Mouse (Mus musculus): ENCODE results near the gene Olfr385. TPM values are rescaled to one million over a fixed set of nuclear protein-coding genes. Genes with fewer than 3 reads are reported as not detected.
"Not testable (repeated sequence)": the region's sequence is repeated elsewhere in the genome, so short reads cannot be mapped to it uniquely, and the experiment has no call there.

Gene Olfr385
- polyA plus RNA-seq (2015; fragmentation: Nextera tagmentation; extraction: Ambion mirVana), result not detected in 2 replicates

GRCm38 (mm10) chr11:73592908-73593307, at the start of gene Olfr385:
Gene Olfr385 (minus strand): TSS chr11:73593008.
- no peaks in the 10 kb centered on the region for H3K4me1 ChIP-seq (replicated peaks)
- no peaks in the 10 kb centered on the region for H3K27me3 ChIP-seq (replicated peaks)
- H3K4me2 ChIP-seq (replicated peaks), result no peak within 1 kb of the TSS
- no peaks in the 10 kb centered on the region for H3K9me3 ChIP-seq
- H3K9ac ChIP-seq, result no peak within 1 kb of the TSS
- H3K4me3 ChIP-seq (replicated peaks), result no peak within 1 kb of the TSS
- no peak within 1 kb of the TSS for H3K27ac ChIP-seq
- no peak for ATAC-seq
- H3K36me3 ChIP-seq, result no peaks in the 10 kb centered on the region

GRCm38 (mm10) chr11:73598294-73598693, 5.5 kb upstream of the Olfr385 start, which contains the start of gene Olfr384:
Gene Olfr384 (plus strand): TSS chr11:73598594.
- Histone ChIP-seq H3K9ac (no peak within 1 kb of the TSS), H3K27ac (no peak within 1 kb of the TSS), H3K27me3 (replicated peaks) (no peaks in the 10 kb centered on the region), H3K4me1 (replicated peaks) (no peaks in the 10 kb centered on the region), H3K4me2 (replicated peaks) (no peak within 1 kb of the TSS), H3K36me3 (no peaks in the 10 kb centered on the region), H3K9me3 (no peaks in the 10 kb centered on the region), H3K4me3 (replicated peaks) (no peak within 1 kb of the TSS)
- ATAC-seq, result no peak

- not testable (repeated sequence) for H3K4me1 ChIP-seq (replicated peaks); H3K9ac ChIP-seq; H3K4me2 ChIP-seq (replicated peaks); H3K9me3 ChIP-seq; H3K36me3 ChIP-seq; H3K4me3 ChIP-seq (replicated peaks); H3K27ac ChIP-seq; ATAC-seq; H3K27me3 ChIP-seq (replicated peaks)
- WGBS, result 67% methylated on average over 1 of the region's 1 CpGs
These were observed 9.6 kb downstream of the Olfr385 start for GRCm38 (mm10) chr11:73583188-73583587.

- Histone ChIP-seq H3K36me3 (no peaks in the 10 kb centered on the region), H3K9me3 (no peaks in the 10 kb centered on the region), H3K9ac (no peak overlapping the region), H3K27ac (no peak overlapping the region), H3K4me2 (replicated peaks) (no peak overlapping the region), H3K4me1 (replicated peaks) (no peaks in the 10 kb centered on the region), H3K27me3 (replicated peaks) (no peaks in the 10 kb centered on the region), H3K4me3 (replicated peaks) (no peak overlapping the region)
- ATAC-seq, result no peak
These were observed 12.9 kb downstream of the Olfr385 start for GRCm38 (mm10) chr11:73579871-73580270.

Other genes with a start within 250 kb of the Olfr385 start
- gene Olfr20, start 242.2 kb downstream of the Olfr385 start, polyA plus RNA-seq (2015; fragmentation: Nextera tagmentation; extraction: Ambion mirVana), result not detected in 2 replicates
- not detected in 2 replicates for gene Olfr376, start 221.8 kb downstream of the Olfr385 start, polyA plus RNA-seq (2015; fragmentation: Nextera tagmentation; extraction: Ambion mirVana)
- gene Olfr1, start 193.4 kb downstream of the Olfr385 start, polyA plus RNA-seq (2015; fragmentation: Nextera tagmentation; extraction: Ambion mirVana), result not detected in 2 replicates
- gene Olfr378, start 164.5 kb downstream of the Olfr385 start, polyA plus RNA-seq (2015; fragmentation: Nextera tagmentation; extraction: Ambion mirVana), result not detected in 2 replicates
- gene Olfr380, start 135.5 kb downstream of the Olfr385 start, polyA plus RNA-seq (2015; fragmentation: Nextera tagmentation; extraction: Ambion mirVana), result not detected in 2 replicates
- gene Olfr381, start 101.4 kb downstream of the Olfr385 start, polyA plus RNA-seq (2015; fragmentation: Nextera tagmentation; extraction: Ambion mirVana), result not detected in 2 replicates
- gene Olfr382, start 75.8 kb downstream of the Olfr385 start, polyA plus RNA-seq (2015; fragmentation: Nextera tagmentation; extraction: Ambion mirVana), result not detected in 2 replicates
- gene Olfr384, start 5.6 kb upstream of the Olfr385 start, polyA plus RNA-seq (2015; fragmentation: Nextera tagmentation; extraction: Ambion mirVana), result not detected in 2 replicates
- not detected in 2 replicates for gene Zfp735, start 95.8 kb upstream of the Olfr385 start, polyA plus RNA-seq (2015; fragmentation: Nextera tagmentation; extraction: Ambion mirVana)
- gene Olfr389, start 187.7 kb upstream of the Olfr385 start, polyA plus RNA-seq (2015; fragmentation: Nextera tagmentation; extraction: Ambion mirVana), result not detected in 2 replicates
- gene Olfr390, start 190.0 kb upstream of the Olfr385 start, polyA plus RNA-seq (2015; fragmentation: Nextera tagmentation; extraction: Ambion mirVana), result not detected in 2 replicates
- gene Olfr391-ps, start 210.0 kb upstream of the Olfr385 start, polyA plus RNA-seq (2015; fragmentation: Nextera tagmentation; extraction: Ambion mirVana), result not detected in 2 replicates
- gene Olfr392, start 224.0 kb upstream of the Olfr385 start, polyA plus RNA-seq (2015; fragmentation: Nextera tagmentation; extraction: Ambion mirVana), result not detected in 2 replicates